Mouse (Mus musculus) embryo, embryonic 9.5 days (tissue): Measurements from ENCODE around the gene Cntnap5c.

Experiments
- DNase-seq: peaks from one replicate; pipeline ENCODE4 v3.0.0-alpha.2; 2017; ENCODE audit errors: extremely low spot score

Cntnap5c gene

DNA sequence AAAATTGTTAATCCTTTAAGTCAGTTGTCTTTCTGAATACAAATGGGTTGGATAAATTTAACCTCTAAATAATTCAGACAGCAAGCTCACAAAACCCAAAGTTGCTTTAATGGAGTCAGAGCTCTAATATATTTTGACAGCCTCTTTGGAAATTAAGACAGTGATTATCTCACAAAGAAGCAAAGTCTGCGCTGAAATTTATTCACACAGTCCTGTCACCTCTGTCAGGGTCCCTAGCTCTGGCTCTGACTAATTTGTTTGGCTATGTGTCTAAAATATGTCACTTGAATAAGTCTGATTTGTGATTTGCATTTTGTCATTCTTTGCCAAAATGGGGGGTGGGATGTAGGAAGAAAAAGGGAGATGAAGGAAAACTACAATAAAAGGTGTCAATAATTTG, 234.0 kb downstream of the Cntnap5c start:
- no peak for DNase-seq

DNA sequence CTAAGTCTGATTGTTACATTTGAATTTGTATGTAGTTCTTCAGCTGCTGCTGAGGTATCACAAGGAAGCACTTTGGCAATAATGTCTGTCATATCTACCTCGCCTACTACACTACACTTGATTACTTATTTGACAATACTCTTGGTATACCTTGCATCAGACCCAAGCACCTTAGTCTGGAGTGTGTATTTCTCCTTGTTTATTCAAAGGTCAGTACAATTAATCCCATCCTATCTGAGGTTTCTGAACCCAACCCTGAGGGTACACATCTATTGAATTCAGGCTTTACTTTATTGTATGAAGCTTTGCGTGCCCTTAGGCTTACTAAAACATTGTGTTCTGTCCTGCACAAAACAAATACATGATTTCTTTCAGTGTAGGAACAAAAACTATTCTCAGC, 235.1 kb downstream of the Cntnap5c start:
- DNase-seq: no peak

DNA sequence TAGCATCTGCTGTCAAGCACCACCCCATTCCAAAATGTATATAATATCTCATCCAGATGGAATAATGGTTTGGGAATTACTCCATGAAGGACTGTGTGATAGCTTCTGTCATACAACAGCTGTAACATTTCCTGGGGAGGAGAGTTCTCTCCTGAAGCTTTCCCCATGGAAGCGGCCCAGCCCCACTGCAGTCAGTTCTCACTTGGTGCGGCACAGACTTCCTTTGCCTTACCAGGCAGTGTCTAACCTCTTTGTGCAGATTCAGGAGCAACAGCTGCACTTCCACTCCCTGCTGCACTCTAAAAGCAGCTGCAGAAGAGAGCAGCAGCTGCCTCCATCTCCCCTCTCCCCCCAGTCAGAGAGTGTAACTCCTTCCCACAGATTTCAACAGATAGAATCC, 271.8 kb downstream of the Cntnap5c start:
- no peak for DNase-seq

DNA sequence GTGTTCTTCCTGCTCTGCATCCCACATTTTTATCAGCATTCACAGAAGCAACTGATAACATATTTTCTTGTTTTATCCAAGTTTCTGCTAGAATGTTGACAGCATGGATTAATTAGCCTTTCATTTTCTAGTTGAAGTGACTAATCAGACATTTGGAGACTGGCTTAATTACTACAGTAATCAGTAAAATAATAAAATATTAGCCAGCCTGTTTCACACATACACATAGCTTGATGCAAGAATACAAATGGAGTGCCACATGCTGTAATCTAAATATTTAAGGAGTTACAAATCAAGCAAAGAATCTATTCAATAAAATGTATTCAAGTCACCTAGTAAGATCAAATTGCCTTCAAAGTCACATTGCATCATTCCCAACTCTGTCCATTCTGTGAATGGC, 275.8 kb downstream of the Cntnap5c start:
- no peak for DNase-seq

DNA sequence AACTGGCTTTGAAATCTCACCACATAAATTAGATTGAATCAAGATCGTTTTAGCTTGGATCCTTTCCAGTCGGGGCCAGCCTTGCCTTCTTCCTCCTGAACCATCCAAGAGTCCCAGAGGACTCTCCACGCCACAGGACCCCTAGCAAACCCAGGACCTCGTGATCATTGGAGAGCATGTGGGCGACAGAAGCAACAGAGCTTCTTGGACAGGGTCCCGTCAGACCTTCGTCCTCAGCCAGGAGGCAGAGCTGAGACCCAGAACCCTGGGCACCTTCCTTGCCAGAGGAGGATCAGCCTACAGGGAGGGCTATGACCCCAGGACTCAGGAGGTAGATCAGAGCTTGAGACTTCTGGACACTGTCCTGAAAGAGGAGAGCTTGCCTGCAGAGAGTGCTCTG, 300.5 kb downstream of the Cntnap5c start:
- DNase-seq: no peak

DNA sequence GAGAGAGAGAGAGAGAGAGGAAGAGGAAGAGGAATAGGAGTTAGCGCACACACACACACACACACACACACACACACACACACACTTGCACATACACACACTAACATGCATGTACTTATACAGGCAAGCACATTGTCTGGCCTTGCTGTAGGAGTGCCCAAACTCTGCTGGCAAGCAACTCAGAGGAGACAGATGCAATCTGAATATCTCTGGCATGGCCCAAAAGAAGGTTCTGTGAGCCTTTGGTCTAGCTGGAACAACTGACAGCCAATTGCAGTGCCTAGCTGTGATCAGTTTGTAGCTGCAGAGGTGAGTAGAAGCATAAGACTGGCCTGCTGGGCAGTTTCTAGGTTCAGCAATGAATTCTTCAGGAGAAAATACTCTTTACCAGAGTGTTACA, 313.3 kb downstream of the Cntnap5c start:
- no peak for DNase-seq

DNA sequence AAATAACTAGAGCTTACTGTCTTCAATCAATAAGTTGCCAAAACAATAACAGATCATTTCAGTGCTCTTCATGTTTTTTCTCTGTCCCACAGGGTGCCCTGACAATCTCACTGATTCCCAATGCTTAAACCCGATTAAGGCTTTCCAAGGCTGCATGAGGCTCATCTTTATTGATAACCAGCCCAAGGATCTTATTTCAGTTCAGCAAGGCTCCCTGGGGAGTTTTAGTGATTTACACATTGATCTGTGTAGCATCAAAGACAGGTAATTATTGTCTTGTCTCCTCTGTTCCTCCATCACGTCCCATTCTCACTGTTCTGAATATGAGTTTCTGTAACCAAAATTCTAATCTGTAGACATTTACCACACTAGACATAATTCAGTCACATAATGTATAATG, 335.1 kb downstream of the Cntnap5c start:
- no peak for DNase-seq

DNA sequence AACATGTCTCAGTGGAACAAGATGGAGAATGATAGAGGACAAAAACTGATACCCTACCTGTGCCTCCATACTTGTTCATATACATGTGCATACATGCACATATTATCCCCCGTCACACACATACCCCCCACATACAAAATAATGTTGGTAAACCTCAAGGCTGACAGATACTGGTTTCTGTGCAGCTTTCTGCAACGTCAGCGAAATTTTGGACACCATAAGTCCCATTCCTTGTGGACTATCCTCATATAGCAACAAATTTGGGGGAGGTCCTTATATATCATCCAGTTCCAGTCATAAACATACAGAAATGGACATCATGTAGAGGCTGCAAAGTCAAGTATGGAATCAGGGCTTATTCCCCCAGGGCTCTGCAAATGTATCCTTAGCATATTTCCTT, 338.5 kb downstream of the Cntnap5c start:
- no peak for DNase-seq

DNA sequence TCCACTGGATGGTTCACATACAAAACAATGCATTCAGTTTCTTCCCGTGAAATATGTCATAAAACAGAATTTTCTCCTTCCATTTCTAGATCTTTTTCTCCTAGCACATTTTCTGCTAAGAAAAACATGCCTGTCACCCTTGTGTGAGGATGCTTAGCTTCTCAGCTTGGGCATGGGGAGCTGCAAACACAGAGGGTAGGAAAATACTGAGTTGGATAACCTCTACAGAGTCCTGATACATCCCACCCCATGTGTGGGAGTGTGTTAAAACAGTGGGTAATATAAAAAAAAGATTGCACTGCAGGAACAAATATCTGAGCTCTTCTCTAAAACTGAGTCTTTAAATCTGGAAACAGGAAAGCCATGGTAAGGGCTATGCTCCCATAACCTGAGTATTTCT, 339.0 kb downstream of the Cntnap5c start:
- no peak for DNase-seq

DNA sequence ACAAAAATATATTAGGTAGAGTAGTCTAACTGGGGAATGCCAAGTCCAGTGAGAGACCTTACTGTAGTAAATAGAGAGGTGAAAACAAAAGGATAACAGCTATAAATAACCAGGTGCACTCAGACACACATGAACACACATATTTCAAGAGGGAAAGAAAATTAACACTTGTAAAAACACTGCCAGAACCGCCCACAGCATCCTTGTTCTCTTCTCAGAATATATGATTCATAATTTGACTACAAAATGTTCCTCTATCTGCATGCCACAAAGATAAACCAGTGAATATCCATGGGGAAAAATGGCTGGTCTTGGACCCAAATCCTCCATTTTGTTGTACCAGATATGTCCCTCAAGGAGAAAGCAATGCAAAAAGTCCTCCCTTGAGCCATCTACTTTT, 417.8 kb downstream of the Cntnap5c start:
- DNase-seq: no peak

DNA sequence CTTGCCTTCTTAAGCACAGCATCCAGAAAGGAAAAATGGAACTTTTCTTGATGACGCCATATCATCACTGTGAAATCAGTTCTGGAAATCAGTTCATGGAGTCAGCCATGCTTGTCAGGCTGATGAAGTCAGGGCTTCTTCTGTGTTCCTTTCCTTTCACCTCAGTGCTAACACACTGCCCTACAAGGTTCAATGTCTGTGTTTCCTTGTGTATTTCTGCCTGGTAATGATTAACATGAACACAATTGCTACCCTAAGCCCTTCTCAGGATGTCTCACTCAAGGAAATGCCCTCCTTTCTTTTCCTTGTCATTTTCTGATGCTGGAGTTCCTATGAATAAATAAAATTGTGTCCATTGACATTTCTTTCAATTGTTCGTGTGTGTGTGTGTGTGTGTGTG, 431.8 kb downstream of the Cntnap5c start:
- no peak for DNase-seq

DNA sequence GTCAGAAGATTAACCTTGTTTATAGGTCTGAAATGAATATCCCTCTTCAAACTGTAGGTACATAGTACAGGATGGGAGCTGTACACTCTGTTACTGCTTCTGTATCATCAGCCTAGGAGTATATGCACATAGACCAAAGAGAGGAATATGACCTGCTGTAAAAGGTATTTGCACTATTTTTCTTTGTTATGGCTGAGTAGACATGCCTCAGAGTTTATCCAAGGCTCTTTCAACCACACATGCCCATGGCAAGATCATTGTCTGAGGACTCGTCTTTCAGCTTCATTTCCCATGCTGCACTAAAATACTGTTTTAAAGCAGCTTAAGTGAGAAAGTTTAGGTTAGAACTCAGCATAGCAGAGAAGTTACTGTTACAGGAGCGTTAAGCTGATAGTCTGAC, 498.7 kb downstream of the Cntnap5c start:
- DNase-seq: no peak

DNA sequence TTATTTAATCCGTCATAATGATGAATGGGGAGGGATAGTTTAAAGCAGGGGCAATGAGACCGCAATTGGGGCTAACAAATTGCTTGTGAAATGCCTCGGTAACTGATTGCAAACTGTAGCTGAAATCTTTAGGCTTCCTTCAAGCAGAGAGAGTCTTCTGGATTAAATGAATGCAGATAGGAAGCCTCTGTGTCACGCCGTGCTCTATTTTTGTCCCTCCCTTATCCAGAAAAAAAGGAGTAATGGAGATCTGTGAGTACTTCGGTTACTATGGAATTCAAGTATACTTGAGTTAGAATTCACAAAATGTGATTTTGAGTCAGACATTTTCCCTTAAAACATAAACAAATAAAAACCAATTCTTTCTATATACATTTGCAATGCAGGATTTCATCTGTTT, 581.9 kb downstream of the Cntnap5c start:
- DNase-seq: no peak

DNA sequence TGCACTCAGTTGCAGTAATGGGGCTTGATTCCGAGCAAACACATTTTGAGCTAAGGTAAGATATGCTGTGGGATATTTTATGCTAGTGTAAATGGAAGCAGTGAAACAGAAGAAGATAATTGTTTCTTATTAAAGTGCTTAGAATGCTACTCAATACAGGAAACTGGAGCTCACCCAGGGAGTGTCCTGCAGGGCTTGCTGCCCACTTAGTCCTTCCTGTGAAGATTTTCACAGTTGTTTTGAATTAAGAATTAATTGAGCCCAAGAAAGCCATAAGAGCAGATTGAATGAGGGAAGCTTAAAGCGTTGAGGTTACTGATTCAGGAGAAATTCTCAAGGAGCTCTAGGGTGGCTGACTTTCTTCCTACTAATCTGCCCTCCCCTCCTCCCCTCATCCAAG, 586.9 kb downstream of the Cntnap5c start:
- DNase-seq: no peak

DNA sequence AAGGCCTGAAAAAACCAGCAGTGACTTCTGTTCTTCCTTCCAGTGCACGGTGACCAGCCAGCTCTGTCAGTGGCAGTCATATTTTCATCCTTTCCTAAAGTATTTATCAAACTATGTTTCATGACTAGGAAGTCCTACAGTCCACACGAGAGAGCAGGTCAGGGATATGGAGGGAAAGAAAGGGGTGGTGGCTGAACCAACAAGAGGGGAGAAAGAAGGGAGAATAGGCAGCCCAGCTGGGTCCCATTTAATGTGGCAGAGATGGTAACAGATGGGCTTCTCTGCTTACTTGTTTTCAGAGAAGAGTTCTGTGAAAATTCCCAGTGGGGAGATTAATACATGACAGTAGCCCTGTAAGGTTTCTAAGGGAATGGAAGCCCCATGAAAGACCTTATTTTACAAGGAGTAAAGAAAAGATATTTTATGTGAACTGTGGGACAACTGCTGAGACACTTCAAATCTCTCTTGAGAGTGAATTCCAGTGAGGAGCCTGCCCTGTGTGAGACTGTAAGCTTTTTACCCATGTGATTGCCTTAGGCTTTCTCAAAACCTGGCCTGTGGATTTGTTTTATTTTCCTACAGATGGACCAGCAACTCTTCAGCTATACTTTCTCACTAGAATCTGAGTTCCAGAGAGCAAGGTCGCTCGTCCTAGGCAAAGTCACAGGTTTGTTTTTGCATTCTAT, 594.4 kb downstream of the Cntnap5c start:
- no peak for DNase-seq

DNA sequence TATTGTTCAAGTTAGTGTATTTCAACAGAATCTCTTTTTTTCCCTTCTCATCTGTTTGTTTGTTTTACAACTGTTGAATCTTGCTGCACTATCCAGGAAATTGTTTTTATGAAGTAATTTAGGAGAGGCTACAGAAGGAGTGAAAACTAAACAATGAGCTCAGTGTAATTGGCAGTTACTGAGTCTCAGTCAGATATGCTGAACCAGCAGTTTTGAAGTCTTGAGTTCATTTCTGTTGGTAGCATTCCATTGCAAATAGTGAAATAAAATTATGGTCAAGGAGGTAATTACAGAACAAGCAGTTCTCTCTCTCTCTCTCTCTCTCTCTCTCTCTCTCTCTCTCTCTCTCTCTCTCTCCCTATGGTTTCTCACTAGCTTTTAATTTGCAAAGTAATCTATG, 600.7 kb downstream of the Cntnap5c start:
- no peak for DNase-seq

DNA sequence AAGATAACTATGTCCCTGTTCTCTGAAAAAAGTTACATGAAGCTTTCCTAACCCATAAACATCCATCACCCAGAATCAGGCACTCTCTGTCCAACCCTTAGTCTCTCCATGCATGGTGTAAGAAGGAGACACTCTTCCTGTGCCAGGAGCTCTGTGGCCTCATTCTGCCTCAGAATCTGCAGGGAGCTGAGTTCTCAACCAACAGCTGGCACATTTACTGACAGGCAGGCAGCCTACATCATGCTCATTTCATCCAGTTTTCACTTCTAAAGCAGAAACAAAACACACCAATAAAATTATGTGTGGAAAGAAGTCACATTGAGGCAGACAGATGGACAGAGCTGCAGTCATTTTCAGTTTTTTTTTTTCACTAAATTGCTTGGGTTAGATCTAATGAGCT, 638.4 kb downstream of the Cntnap5c start:
- DNase-seq: no peak

DNA sequence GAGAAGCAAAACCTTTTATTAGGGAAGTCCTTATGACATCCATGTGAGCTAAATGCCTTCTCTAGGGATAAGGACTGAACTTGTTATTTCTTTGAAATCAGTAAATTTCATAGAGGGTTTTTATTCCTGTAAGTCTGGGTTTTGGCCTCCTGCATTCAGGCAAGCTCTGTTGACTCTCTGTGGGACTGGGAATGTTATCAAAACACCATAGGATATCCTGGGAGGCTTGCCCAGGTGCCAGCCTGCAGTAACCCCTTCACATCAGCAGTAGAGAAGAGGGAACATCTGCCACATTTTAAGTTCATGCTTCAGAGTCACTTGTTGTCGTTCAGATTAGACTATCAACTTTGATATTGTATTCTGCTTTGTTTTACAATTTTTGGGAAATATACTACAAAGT, 639.4 kb downstream of the Cntnap5c start:
- DNase-seq: no peak

DNA sequence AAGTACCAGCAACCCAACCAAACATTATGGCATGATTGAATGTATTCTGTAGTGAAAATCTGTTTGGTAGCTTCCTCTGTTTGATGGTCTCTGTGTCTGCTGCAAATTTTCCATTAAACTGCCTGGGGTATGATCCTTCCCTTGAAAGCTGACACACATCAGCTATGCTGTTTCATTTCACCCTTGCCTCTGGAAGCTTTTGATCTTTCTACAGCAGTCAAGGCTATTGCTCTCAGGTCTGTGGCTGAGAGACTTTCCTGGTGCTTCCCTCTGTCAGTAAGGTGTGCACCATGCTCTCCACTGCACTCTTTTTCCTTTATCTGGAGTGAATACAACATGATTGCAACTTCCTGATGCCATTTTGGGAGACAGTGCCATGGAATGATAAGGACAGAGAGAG, 668.1 kb downstream of the Cntnap5c start:
- no peak for DNase-seq
